Mouse (Mus musculus) kidney, adult 8-10 months (tissue): Measurements from ENCODE around the gene Rab14.

Source experiments
- DNase-seq, 2 experiments: peaks; one replicate each; pipeline ENCODE4 v3.0.0; 2022

Gene Rab14

GRCm38 (mm10) chr2:35153844-35154554 lies 46.9 kb downstream of the Rab14 start:
- DNase-seq = no peak

GRCm38 (mm10) chr2:35153179-35153578 lies 47.7 kb downstream of the Rab14 start:
- no peak for DNase-seq

GRCm38 (mm10) chr2:35151303-35151882 lies 49.5 kb downstream of the Rab14 start:
- DNase-seq = no peak

- no peak for DNase-seq
Measured at GRCm38 (mm10) chr2:35148806-35149205, 52.1 kb downstream of the Rab14 start.

- no peak for DNase-seq
Measured at GRCm38 (mm10) chr2:35141673-35142072, 59.2 kb downstream of the Rab14 start.

GRCm38 (mm10) chr2:35138576-35138975 lies 62.3 kb downstream of the Rab14 start:
- DNase-seq = no peak

GRCm38 (mm10) chr2:35133891-35134290 lies 67.0 kb downstream of the Rab14 start:
- DNase-seq = no peak

- DNase-seq = no peak
Measured at GRCm38 (mm10) chr2:35132662-35133055, 68.3 kb downstream of the Rab14 start.

GRCm38 (mm10) chr2:35131991-35132661 lies 68.8 kb downstream of the Rab14 start:
- peak; percentile 97 to 100 for DNase-seq

- no peak for DNase-seq
Measured at GRCm38 (mm10) chr2:35131491-35131890, 69.4 kb downstream of the Rab14 start.
